Mouse (Mus musculus) heart, embryonic 10.5 days (tissue): ENCODE data around the gene Slc51a. TPM values are rescaled to one million over a fixed set of nuclear protein-coding genes. Genes with fewer than 3 reads are reported as not detected.

Experiments
- DNase-seq: peaks from one replicate; pipeline ENCODE4 v3.0.0-alpha.2; 2017; ENCODE audit warnings: low spot score
- H3K27ac ChIP-seq: fragments of 300-500 bp; sonication (generic); 2 replicates; pipeline ENCODE4 v1.5.1; 2016; ENCODE audit warnings: mild to moderate bottlenecking
- H3K27me3 ChIP-seq: fragments of 300-500 bp; sonication (generic); 2 replicates; pipeline ENCODE4 v1.6.1; 2016; ENCODE audit warnings: mild to moderate bottlenecking; ENCODE audit not compliant: poor library complexity, insufficient read depth, severe bottlenecking
- H3K36me3 ChIP-seq: fragments of 300-500 bp; sonication (generic); 2 replicates; pipeline ENCODE4 v1.6.1; 2016; ENCODE audit warnings: mild to moderate bottlenecking, moderate library complexity
- H3K4me1 ChIP-seq: fragments of 300-500 bp; sonication (generic); 2 replicates; pipeline ENCODE4 v1.6.1; 2016; ENCODE audit warnings: mild to moderate bottlenecking
- H3K4me3 ChIP-seq: fragments of 300-500 bp; sonication (generic); 2 replicates; pipeline ENCODE4 v1.5.1; 2016; ENCODE audit warnings: mild to moderate bottlenecking, moderate library complexity
- H3K9me3 ChIP-seq: fragments of 300-500 bp; sonication (generic); 2 replicates; pipeline ENCODE4 v1.6.1; 2016; ENCODE audit warnings: mild to moderate bottlenecking, moderate library complexity
- WGBS: fragments of 180-500 bp; shearing (Covaris S2); methylation state at CpG from one replicate; pipeline ENCODE4 v1.1.7; 2016; 5-methylcytosine and 5-hydroxymethylcytosine counted together
- polyA plus RNA-seq: library from polyadenylated mRNA; unstranded; fragments of >200 nt; fragmentation: Nextera tagmentation; extraction: Ambion mirVana; gene quantifications from 2 replicates; pipeline ENCODE4 v1.2.1, GENCODE M21; 2016

Gene Slc51a
- polyA plus RNA-seq, 1 experiment from 2014 or later: 4.2 TPM

GRCm38 (mm10) chr16:32431047-32431591 lies 56.6 kb downstream of the Slc51a start:
- no peak for DNase-seq
- Histone ChIP-seq H3K36me3 (no peaks in the 10 kb centered on the region), H3K9me3 (no peaks in the 10 kb centered on the region), H3K27me3 (no peaks in the 10 kb centered on the region), H3K27ac (peak overlapping the region; percentile 93), H3K4me3 (peak overlapping the region; percentile 80), H3K4me1 (peaks cover 18% of the 10 kb centered on the region; the same call in 1 of the 2 replicates)
- under 1% methylated on average over 28 of the region's 28 CpGs for WGBS

GRCm38 (mm10) chr16:32430474-32431046 lies 57.1 kb downstream of the Slc51a start, which contains the start of gene Pcyt1a:
Gene Pcyt1a, plus strand, starts transcription at chr16:32430921.
- Histone ChIP-seq H3K27me3 (no peaks in the 10 kb centered on the region), H3K4me1 (peaks cover 18% of the 10 kb centered on the region; the same call in 1 of the 2 replicates), H3K4me3 (peak within 1 kb of the TSS; percentile 80), H3K36me3 (no peaks in the 10 kb centered on the region), H3K27ac (peak within 1 kb of the TSS; percentile 93), H3K9me3 (no peaks in the 10 kb centered on the region)
- DNase-seq: peak; percentile 98
- under 1% methylated on average over 54 of the region's 54 CpGs for WGBS

GRCm38 (mm10) chr16:32427506-32427905 lies 60.2 kb downstream of the Slc51a start:
- no peaks in the 10 kb centered on the region for H3K9me3 ChIP-seq
- H3K27me3 ChIP-seq: no peaks in the 10 kb centered on the region
- DNase-seq: no peak
- peaks cover 14% of the 10 kb centered on the region; the same call in 1 of the 2 replicates for H3K4me1 ChIP-seq
- H3K36me3 ChIP-seq: no peaks in the 10 kb centered on the region
- H3K4me3 ChIP-seq: no peak overlapping the region
- 88% methylated on average over 3 of the region's 3 CpGs for WGBS
- no peak overlapping the region for H3K27ac ChIP-seq

Other genes with a start within 250 kb of the Slc51a start
- 8.6 and 11.1 TPM in 2 replicates for gene Fbxo45, start 240.7 kb downstream of the Slc51a start, polyA plus RNA-seq
- gene Wdr53, start 240.7 kb downstream of the Slc51a start, polyA plus RNA-seq: 11.6 and 14.8 TPM in 2 replicates
- gene Smco1, start 216.4 kb downstream of the Slc51a start, polyA plus RNA-seq: 0.14 TPM in 1 of 2 replicates, not detected in the other
- 22.0 and 24.4 TPM in 2 replicates for gene Rnf168, start 210.4 kb downstream of the Slc51a start, polyA plus RNA-seq
- gene Ubxn7, start 155.6 kb downstream of the Slc51a start, polyA plus RNA-seq: 21.1 and 22.3 TPM in 2 replicates
- not detected in 2 replicates for gene Tm4sf19, start 87.4 kb downstream of the Slc51a start, polyA plus RNA-seq
- gene Tctex1d2, start 68.2 kb downstream of the Slc51a start, polyA plus RNA-seq: 28.9 and 29.5 TPM in 2 replicates
- 36.6 and 43.9 TPM in 2 replicates for gene Pcyt1a, start 57.0 kb downstream of the Slc51a start, polyA plus RNA-seq
- gene Zdhhc19, start 8.4 kb upstream of the Slc51a start, polyA plus RNA-seq: not detected in 2 replicates
- 72.0 and 82.0 TPM in 2 replicates for gene Tfrc, start 121.0 kb upstream of the Slc51a start, polyA plus RNA-seq
- 6.5 and 9.2 TPM in 2 replicates for gene Tnk2, start 156.0 kb upstream of the Slc51a start, polyA plus RNA-seq
- gene Muc4, start 248.0 kb upstream of the Slc51a start, polyA plus RNA-seq: 0.31 and 0.79 TPM in 2 replicates